In the genomic region with DNA sequence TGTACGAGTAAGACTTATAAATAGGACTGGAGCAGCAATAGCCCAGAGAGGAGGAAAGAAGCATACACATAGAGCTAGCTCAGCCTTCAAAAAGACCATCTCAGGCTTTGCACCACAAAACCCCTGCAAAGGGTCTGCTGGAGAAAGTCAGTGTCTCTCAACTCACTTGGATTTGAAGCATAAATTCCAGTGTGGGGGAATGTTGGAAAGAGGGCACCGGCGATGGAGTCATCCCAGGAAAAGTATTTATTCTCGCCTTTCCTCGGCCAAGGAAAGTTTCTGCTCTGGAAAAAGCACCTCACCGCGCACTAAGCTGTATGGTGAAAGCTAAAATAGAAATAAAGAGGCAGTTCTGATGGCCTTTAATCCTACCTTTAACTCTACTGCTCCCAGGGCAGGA, we compare ENCODE assay signal across 23 mouse cellular contexts. TPM values are rescaled to one million over a fixed set of nuclear protein-coding genes. Genes with fewer than 3 reads are reported as not detected.
DNase-seq lines count a peak whose midpoint lies in the region; ATAC-seq lines count a peak whose summit lies in the region.
"Had no signal": no experiment of that assay in that cellular context is flagged by ENCODE, and none has a peak within 500 bp of the region (broad histone marks: within the 10 kb centered on the region; RNA-seq: fewer than 3 reads in every experiment).

No protein-coding gene starts in this region.

- 73% methylated on average over 7 of the region's 7 CpGs for WGBS in limb, embryonic 15.5 days
- WGBS in limb, embryonic 10.5 days: 95% methylated on average over 7 of the region's 7 CpGs

- H3K27me3 ChIP-seq in limb, embryonic 15.5 days: no peaks in the 10 kb centered on the region
- no peaks in the 10 kb centered on the region for H3K27me3 ChIP-seq in limb, embryonic 10.5 days (ENCODE audit: low read depth, poor library complexity, severe bottlenecking)
- H3K27me3 ChIP-seq: embryonic facial prominence, embryonic 13.5 days; embryonic facial prominence, embryonic 15.5 days; forebrain, embryonic 12.5 days had no signal

- no peak for ATAC-seq in limb, embryonic 15.5 days (ENCODE audit: insufficient number of reproducible peaks, low FRiP score, low TSS enrichment, low read depth)
- ATAC-seq: forebrain, embryonic 14.5 days; forebrain, embryonic 16.5 days had no signal

- peaks cover 14% of the 10 kb centered on the region for H3K4me1 ChIP-seq in limb, embryonic 15.5 days
- H3K4me1 ChIP-seq in limb, embryonic 10.5 days: peaks cover 13% of the 10 kb centered on the region
- H3K4me1 ChIP-seq: forebrain, embryonic 10.5 days; forebrain, embryonic 12.5 days had no signal

- no peaks in the 10 kb centered on the region for H3K9me3 ChIP-seq in limb, embryonic 15.5 days
- no peaks in the 10 kb centered on the region for H3K9me3 ChIP-seq in limb, embryonic 10.5 days (replicated peaks)
- H3K9me3 ChIP-seq: embryonic facial prominence, embryonic 13.5 days; embryonic facial prominence, embryonic 15.5 days; forebrain, embryonic 10.5 days; forebrain, embryonic 12.5 days had no signal

- H3K4me2 ChIP-seq in limb, embryonic 15.5 days: no peak overlapping the region
- H3K4me2 ChIP-seq: embryonic facial prominence, embryonic 13.5 days; embryonic facial prominence, embryonic 15.5 days; forebrain, embryonic 12.5 days had no signal

- H3K36me3 ChIP-seq in limb, embryonic 15.5 days: no peaks in the 10 kb centered on the region
- no peaks in the 10 kb centered on the region for H3K36me3 ChIP-seq in limb, embryonic 10.5 days
- H3K36me3 ChIP-seq: embryonic facial prominence, embryonic 13.5 days; embryonic facial prominence, embryonic 15.5 days; forebrain, embryonic 10.5 days; forebrain, embryonic 12.5 days had no signal

- peak; percentile 82 for DNase-seq in heart, adult 11 months
- DNase-seq in heart, postnatal 36 days: no peak
- DNase-seq in limb, embryonic 10.5 days (ENCODE audit: low spot score): no peak
- DNase-seq: adrenal gland, adult 2 months; adrenal gland, postnatal 10 days; adrenal gland, postnatal 25 days; cerebellum, adult 11 months; cerebellum, adult 18-20 months; cerebellum, adult 8-10 months; cerebellum, adult 9-11 months; cerebellum, postnatal 14 days; cerebellum, postnatal 36 days; embryo, embryonic 11 days had no signal

- peak overlapping the region; percentile 57; the same call in 1 of the 2 replicates for H3K27ac ChIP-seq in limb, embryonic 15.5 days
- no peak overlapping the region for H3K27ac ChIP-seq in limb, embryonic 10.5 days
- H3K27ac ChIP-seq: embryonic facial prominence, embryonic 13.5 days; embryonic facial prominence, embryonic 15.5 days; forebrain, embryonic 10.5 days; forebrain, embryonic 12.5 days had no signal

- no peak overlapping the region for H3K9ac ChIP-seq in limb, embryonic 15.5 days
- H3K9ac ChIP-seq: embryonic facial prominence, embryonic 13.5 days; embryonic facial prominence, embryonic 15.5 days; forebrain, embryonic 12.5 days had no signal

- intact Hi-C loops in heart, postnatal 36 days (cut with DNase I): no loop called here

- no peak overlapping the region for H3K4me3 ChIP-seq in limb, embryonic 15.5 days
- H3K4me3 ChIP-seq in limb, embryonic 10.5 days: no peak overlapping the region
- H3K4me3 ChIP-seq: embryonic facial prominence, embryonic 13.5 days; embryonic facial prominence, embryonic 15.5 days; erythroblast, embryonic 14.5 days; forebrain, embryonic 10.5 days; forebrain, embryonic 12.5 days had no signal

RNA-seq across cellular contexts. Expression of a gene that starts 32.4 kb away (rescaled TPM):
- under 1 TPM in 1 of 2 experiments, not detected in 1; 0.14 TPM for total RNA-seq in heart, postnatal 36 days (2021)
- polyA plus RNA-seq in limb, embryonic 15.5 days (2015; fragmentation: Nextera tagmentation; extraction: Ambion mirVana): 0.31 and 0.45 TPM in 2 replicates
- 0.03 TPM in 1 of 2 replicates, not detected in the other for polyA plus RNA-seq in limb, embryonic 10.5 days (2016; fragmentation: Nextera tagmentation; extraction: Ambion mirVana)
- total RNA-seq: common myeloid progenitor, adult 5-6 weeks; MEL had no signal
